Mouse (Mus musculus): ENCODE results near the gene Scube3. TPM values are rescaled to one million over a fixed set of nuclear protein-coding genes. Genes with fewer than 3 reads are reported as not detected.

Scube3 gene
- polyA plus RNA-seq, 1 experiment from 2014 or later = 0.25 TPM

DNA sequence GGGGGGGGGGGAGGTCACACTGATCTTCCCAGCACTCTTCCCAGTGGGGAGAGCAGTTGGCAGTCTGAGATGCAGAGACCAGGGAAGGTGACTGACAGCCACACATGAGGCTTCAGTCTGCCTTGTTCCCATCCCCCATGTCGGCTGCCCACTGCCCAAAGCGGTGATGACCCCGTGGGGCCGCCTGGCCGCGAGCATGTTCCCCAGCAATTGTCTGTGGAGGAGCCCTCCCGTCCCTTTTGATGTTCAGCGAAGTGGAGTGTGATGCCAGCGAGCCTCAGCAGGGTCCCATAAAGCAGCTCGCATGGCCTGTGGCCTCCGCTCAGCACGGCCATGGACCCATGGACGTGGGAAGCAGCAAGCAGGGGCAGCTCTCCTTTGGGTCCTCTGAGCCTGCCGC is 34.7 kb upstream of the Scube3 start:
- ATAC-seq (ENCODE audit: insufficient read depth) = no peak
- 29% methylated on average over 14 of the region's 14 CpGs for WGBS (ENCODE audit: insufficient replicate concordance)

DNA sequence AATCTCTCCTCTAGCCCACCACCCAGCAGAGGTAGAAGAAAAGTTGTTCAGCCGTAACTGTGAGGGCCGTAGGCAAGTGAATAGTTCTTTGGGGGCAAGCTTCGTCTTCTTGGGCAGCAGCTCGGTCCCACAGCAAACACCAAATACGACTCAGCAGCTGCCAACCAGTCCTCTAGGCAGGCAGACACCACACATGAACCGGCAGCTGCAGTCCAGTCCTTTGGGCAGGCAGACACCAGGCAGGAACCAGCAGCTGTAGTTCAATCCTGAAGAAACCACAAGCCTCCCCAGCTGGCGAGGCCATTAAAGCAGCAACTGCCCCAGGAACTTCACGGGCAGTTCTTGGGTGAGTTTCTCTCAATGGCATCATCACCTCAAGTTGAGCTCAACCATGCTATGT is 29.7 kb upstream of the Scube3 start:
- H3K4me1 ChIP-seq (replicated peaks) = 0 out of 2 replicates have a peak, but pooled peaks cover 2% of the 10 kb centered on the region
- no peak overlapping the region for H3K4me2 ChIP-seq
- no peak overlapping the region for H3K4me3 ChIP-seq (replicated peaks)
- H3K27ac ChIP-seq (replicated peaks) = no peak overlapping the region
- no peaks in the 10 kb centered on the region for H3K9me3 ChIP-seq (replicated peaks)
- H3K36me3 ChIP-seq (replicated peaks) = no peaks in the 10 kb centered on the region
- no peak for ATAC-seq (ENCODE audit: insufficient read depth)
- 75% methylated on average over 8 of the region's 8 CpGs for WGBS (ENCODE audit: insufficient replicate concordance)
- no peaks in the 10 kb centered on the region; the same call in 1 of the 2 replicates for H3K27me3 ChIP-seq
- H3K9ac ChIP-seq = no peak overlapping the region

More for the DNA sequence above, 34.7 kb upstream of the Scube3 start:
- H3K9me3 ChIP-seq (replicated peaks) = no peaks in the 10 kb centered on the region
- H3K27ac ChIP-seq (replicated peaks) = no peak overlapping the region
- 0 out of 2 replicates have a peak, but pooled peaks cover 3% of the 10 kb centered on the region for H3K4me1 ChIP-seq (replicated peaks)
- H3K4me3 ChIP-seq (replicated peaks) = no peak overlapping the region
- H3K27me3 ChIP-seq = no peaks in the 10 kb centered on the region; the same call in 1 of the 2 replicates
- H3K9ac ChIP-seq = no peak overlapping the region
- H3K4me2 ChIP-seq = no peak overlapping the region
- no peaks in the 10 kb centered on the region for H3K36me3 ChIP-seq (replicated peaks)

DNA sequence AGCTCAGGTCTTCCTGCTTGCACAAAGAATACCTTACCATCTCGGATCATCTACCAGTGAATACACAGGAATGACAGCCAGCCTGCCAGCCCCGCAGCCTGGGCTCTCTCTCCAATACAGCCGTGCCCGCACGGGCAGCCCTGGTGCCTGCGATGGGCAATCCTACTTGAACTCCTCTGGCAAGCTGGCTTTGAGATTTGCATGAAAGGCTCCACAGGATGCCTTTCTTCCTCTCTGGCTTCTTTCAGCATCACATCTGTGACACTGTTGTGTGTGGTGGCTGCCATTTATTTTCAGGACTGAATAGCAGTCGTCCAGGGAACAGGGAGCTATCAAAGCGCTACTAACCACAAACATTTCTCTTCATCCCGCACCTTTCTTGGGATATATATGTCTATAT is 25.6 kb upstream of the Scube3 start:
- Histone ChIP-seq H3K9me3 (replicated peaks) (no peaks in the 10 kb centered on the region), H3K4me2 (no peak overlapping the region), H3K9ac (no peak overlapping the region), H3K27me3 (peaks cover 11% of the 10 kb centered on the region; the same call in 1 of the 2 replicates), H3K4me3 (replicated peaks) (no peak overlapping the region), H3K4me1 (replicated peaks) (no peaks in the 10 kb centered on the region), H3K27ac (replicated peaks) (no peak overlapping the region), H3K36me3 (replicated peaks) (no peaks in the 10 kb centered on the region)
- no peak for ATAC-seq (ENCODE audit: insufficient read depth)
- WGBS (ENCODE audit: insufficient replicate concordance) = 75% methylated on average over 9 of the region's 9 CpGs

DNA sequence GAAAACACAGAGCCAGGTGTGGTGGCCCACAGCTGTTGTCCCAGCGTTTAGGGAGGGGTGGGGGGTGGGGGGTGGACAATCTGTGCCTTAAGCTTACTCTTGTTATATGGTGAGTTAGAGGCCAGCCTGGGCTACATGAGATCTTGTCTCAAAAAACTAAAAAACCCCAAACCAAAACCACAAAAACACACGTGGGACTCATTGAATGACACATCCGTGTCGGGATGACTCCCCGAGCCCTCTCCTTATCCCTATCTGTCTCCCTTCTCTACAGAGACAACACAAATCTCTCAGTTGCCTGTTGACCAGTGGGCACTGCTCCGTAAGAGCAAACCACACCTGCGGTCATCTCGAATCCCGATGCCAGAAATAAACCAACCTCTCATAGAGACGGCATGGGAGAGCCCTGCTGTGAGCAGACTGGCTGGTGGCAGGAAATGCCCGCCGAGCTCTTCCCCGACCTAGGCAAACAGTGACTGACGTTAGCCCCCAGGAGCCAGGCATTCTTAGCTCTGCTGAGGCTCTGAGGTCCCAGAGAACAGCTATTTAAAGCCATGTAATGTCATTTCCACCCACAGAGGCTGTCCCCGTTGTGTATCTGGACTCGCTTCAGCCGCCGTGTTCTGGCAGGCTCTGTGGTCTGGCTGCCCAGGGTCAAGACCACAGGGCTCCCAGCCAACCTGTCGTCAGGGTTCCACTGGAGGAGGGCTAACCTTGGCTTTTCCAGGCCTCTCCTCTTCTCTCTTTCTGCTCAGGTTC is 24.3 kb upstream of the Scube3 start:
- H3K27me3 ChIP-seq = peaks cover 11% of the 10 kb centered on the region; the same call in 1 of the 2 replicates
- no peaks in the 10 kb centered on the region for H3K4me1 ChIP-seq (replicated peaks)
- whole genome bisulfite sequencing (ENCODE audit: insufficient replicate concordance) = 21% methylated on average over 19 of the region's 19 CpGs
- no peaks in the 10 kb centered on the region for H3K36me3 ChIP-seq (replicated peaks)
- H3K9me3 ChIP-seq (replicated peaks) = no peaks in the 10 kb centered on the region
- no peak overlapping the region for H3K9ac ChIP-seq
- H3K4me3 ChIP-seq (replicated peaks) = no peak overlapping the region
- no peak for ATAC-seq (ENCODE audit: insufficient read depth)
- no peak overlapping the region for H3K27ac ChIP-seq (replicated peaks)
- no peak overlapping the region for H3K4me2 ChIP-seq

DNA sequence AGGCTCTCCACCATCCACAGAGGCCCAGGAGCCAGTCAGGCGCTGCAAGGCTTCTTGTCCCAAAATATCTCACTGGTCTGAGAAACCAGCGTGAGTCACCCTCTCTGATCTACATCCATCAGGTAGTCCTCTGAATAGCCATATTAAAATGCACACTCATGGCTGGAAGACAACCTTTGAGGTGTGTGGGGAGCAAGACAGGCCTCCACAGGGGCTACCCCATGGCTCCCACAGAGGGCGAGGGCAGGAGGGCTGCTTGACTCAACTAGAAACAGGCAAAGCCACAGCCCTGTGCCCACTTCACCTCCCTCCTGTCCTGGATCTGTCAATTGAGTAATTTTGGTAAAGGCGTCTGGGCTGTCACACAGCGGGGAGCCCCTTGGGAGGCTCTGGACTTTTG is 21.5 kb upstream of the Scube3 start:
- Histone ChIP-seq H3K27ac (replicated peaks) (no peak overlapping the region), H3K9me3 (replicated peaks) (no peaks in the 10 kb centered on the region), H3K9ac (no peak overlapping the region), H3K4me3 (replicated peaks) (no peak overlapping the region), H3K36me3 (replicated peaks) (no peaks in the 10 kb centered on the region), H3K4me2 (no peak overlapping the region), H3K4me1 (replicated peaks) (no peaks in the 10 kb centered on the region), H3K27me3 (peaks cover 11% of the 10 kb centered on the region; the same call in 1 of the 2 replicates)
- no peak for ATAC-seq (ENCODE audit: insufficient read depth)
- WGBS (ENCODE audit: insufficient replicate concordance) = 60% methylated on average over 5 of the region's 5 CpGs

DNA sequence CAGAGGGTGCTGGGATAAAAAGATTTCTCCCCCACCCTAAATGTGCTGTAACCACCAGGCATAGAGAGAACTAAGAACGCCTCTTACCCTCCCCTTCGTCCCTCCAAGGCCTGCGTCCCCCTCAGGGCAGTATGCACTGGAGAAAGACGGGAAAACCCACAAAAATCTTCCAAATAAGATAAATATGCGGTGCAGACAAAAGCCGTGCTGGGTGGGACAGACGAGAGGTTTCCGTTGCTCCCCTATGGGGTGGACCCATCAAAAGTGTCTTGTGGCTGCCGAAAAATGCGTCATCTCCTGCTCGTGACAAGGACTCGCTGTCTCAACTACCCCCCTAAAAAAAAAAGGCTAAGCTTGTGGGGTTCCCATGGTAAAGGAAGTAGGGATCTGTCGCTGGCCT is 19.0 kb upstream of the Scube3 start:
- 60% methylated on average over 13 of the region's 13 CpGs for WGBS (ENCODE audit: insufficient replicate concordance)
- no peaks in the 10 kb centered on the region for H3K36me3 ChIP-seq (replicated peaks)

DNA sequence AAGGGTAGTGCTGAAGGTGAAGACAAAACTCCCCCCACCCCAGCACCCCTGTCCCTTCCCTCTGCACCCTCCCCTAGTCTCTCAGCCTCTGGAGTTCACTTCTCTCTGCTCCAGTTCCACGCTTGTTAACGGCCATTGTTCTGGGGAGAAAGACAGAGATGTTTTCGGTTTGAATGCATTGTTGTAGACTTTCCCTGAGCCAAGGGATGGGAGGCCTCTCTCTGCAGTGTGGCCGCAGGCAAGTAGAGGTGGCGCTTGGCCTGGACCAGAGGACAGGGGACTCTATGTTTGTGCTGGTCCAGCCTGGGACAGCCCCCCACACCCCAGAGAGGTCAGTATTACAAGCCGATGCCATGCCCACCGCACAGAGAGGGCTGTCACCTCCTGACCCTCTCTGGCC is 18.3 kb upstream of the Scube3 start:
- Histone ChIP-seq H3K27me3 (no peaks in the 10 kb centered on the region), H3K36me3 (replicated peaks) (no peaks in the 10 kb centered on the region), H3K4me2 (no peak overlapping the region), H3K9ac (no peak overlapping the region), H3K9me3 (replicated peaks) (no peaks in the 10 kb centered on the region), H3K4me3 (replicated peaks) (no peak overlapping the region), H3K4me1 (replicated peaks) (no peaks in the 10 kb centered on the region), H3K27ac (replicated peaks) (no peak overlapping the region)
- no peak for ATAC-seq (ENCODE audit: insufficient read depth)
- WGBS (ENCODE audit: insufficient replicate concordance) = 53% methylated on average over 7 of the region's 7 CpGs

More for the DNA sequence above, 19.0 kb upstream of the Scube3 start:
- no peak for ATAC-seq (ENCODE audit: insufficient read depth)
- Histone ChIP-seq H3K9ac (no peak overlapping the region), H3K27me3 (peaks cover 5% of the 10 kb centered on the region; the same call in 1 of the 2 replicates), H3K4me2 (no peak overlapping the region), H3K9me3 (replicated peaks) (no peaks in the 10 kb centered on the region), H3K27ac (replicated peaks) (no peak overlapping the region), H3K4me1 (replicated peaks) (no peaks in the 10 kb centered on the region), H3K4me3 (replicated peaks) (no peak overlapping the region)

DNA sequence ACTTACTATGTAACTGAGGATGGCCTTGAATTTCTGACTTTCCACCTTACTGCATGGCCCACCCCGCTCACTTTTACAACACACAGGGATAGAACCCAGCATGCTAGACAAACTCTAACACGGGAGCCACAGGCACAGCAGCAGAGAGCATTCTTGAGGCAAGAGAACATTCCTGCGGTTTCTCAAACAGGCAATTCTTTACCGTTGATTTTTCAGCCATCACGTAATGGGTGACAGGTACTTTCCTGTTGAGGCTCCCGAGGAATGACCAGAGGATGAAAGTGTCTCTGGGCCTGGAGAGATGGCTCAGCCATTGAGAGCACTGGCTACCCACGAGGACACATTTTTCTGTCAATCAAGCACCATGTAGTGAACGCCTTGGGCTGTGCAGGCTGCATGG is 17.6 kb upstream of the Scube3 start:
- H3K4me3 ChIP-seq (replicated peaks) = no peak overlapping the region
- H3K27ac ChIP-seq (replicated peaks) = no peak overlapping the region
- WGBS (ENCODE audit: insufficient replicate concordance) = 45% methylated on average over 8 of the region's 8 CpGs
- H3K9me3 ChIP-seq (replicated peaks) = no peaks in the 10 kb centered on the region
- no peak overlapping the region for H3K4me2 ChIP-seq
- no peaks in the 10 kb centered on the region for H3K4me1 ChIP-seq (replicated peaks)
- no peak overlapping the region for H3K9ac ChIP-seq
- no peaks in the 10 kb centered on the region for H3K36me3 ChIP-seq (replicated peaks)
- H3K27me3 ChIP-seq = no peaks in the 10 kb centered on the region
- no peak for ATAC-seq (ENCODE audit: insufficient read depth)

DNA sequence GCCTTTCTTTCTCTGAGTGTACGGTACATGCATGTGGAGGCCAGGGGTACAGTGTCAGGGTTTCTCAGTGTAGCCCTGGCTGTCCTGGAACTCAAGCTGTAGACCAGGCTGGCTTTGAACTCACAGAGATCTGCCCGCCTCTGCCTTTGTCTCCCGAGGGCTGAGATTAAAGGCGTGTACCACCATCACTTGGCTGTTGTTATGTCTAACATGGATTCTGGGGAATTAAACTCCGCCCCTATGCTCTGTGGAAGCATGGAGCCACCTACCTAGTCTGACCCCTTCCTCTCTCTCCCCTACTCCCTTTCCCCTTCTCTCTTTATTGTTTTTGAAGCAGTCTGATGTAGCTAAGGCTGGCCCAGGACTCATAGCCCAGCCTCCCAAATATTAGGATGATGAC is 12.1 kb upstream of the Scube3 start:
- no peak for ATAC-seq (ENCODE audit: insufficient read depth)
- no peak overlapping the region for H3K4me2 ChIP-seq
- no peak overlapping the region for H3K4me3 ChIP-seq (replicated peaks)
- H3K27ac ChIP-seq (replicated peaks) = no peak overlapping the region
- WGBS (ENCODE audit: insufficient replicate concordance) = 60% methylated on average over 5 of the region's 5 CpGs
- H3K4me1 ChIP-seq (replicated peaks) = no peaks in the 10 kb centered on the region
- H3K9ac ChIP-seq = no peak overlapping the region
- H3K9me3 ChIP-seq (replicated peaks) = no peaks in the 10 kb centered on the region
- H3K36me3 ChIP-seq (replicated peaks) = no peaks in the 10 kb centered on the region
- H3K27me3 ChIP-seq = peaks cover 13% of the 10 kb centered on the region

DNA sequence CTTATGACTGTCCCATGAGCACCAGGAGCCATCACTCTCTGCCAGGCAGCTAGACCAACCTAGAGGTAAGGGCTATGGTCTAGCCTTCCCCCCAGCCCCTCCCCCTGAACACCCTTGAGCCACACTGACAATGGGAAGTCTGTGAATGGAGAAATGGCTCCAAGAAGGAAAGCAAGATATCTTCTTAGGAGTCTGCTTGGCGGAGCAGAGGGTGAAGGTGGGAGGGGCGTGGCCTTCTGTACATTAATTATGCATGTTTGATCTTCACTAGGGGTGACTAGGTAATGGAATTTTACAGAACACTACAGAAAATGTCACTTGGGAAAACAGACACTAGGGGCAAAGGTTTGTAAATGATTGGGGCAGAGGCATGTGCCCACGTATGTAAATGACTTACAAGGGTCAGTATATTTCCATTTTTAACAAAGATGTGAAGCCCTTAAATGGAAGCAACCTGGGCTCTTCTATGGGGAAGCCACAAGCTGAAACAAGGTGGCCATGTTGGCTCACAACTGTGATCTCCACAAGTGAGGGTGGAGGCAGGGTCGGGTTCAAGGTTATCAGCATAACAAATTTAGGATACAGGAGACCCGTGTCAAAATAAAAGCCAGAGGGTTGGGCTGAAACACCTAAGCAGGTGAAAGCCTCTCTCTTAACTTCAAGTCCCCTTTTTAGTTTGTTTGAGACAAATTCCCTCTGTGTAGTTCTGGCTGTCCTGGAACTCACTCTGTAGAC is 11.4 kb upstream of the Scube3 start:
- Histone ChIP-seq H3K4me2 (no peak overlapping the region), H3K9ac (no peak overlapping the region), H3K4me3 (replicated peaks) (no peak overlapping the region), H3K9me3 (replicated peaks) (no peaks in the 10 kb centered on the region), H3K4me1 (replicated peaks) (no peaks in the 10 kb centered on the region), H3K27me3 (peaks cover 13% of the 10 kb centered on the region), H3K27ac (replicated peaks) (no peak overlapping the region), H3K36me3 (replicated peaks) (no peaks in the 10 kb centered on the region)
- WGBS (ENCODE audit: insufficient replicate concordance) = 45% methylated on average over 5 of the region's 5 CpGs
- no peak for ATAC-seq (ENCODE audit: insufficient read depth)

DNA sequence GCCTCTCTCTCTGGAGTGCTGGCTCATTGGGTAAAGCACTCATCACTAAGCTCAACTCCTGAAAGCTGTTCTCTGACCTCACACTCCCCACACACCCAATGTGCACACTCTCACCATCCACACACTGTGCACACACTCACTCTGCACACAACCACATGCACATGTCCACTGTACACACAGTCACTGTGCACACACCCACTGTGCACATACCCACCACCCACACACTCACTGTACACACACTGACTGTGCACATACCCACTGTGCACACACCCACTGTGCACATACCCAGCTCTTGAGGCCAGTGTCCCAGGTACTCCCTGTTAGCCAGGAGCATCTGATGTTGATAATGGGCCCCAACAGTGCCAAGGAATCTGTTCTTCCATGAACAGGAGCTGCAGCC is 10.8 kb upstream of the Scube3 start:
- Histone ChIP-seq H3K27me3 (peaks cover 14% of the 10 kb centered on the region), H3K27ac (replicated peaks) (no peak overlapping the region), H3K4me3 (replicated peaks) (no peak overlapping the region), H3K9ac (no peak overlapping the region), H3K4me2 (no peak overlapping the region), H3K9me3 (replicated peaks) (no peaks in the 10 kb centered on the region), H3K4me1 (replicated peaks) (no peaks in the 10 kb centered on the region), H3K36me3 (replicated peaks) (no peaks in the 10 kb centered on the region)
- ATAC-seq (ENCODE audit: insufficient read depth) = no peak
